Mouse (Mus musculus) liver, postnatal 0 days (tissue): ENCODE results near the gene Ppfibp1.

ENCODE experiments used
- CTCF ChIP-seq: sonication (generic); IDR thresholded peaks from 2 replicates; pipeline ENCODE4 v1.5.1; 2016; ENCODE audit warnings: antibody characterized with exemption, low read depth
- EP300 ChIP-seq: IDR thresholded peaks from 2 replicates; pipeline ENCODE4 v1.6.1; 2016; ENCODE audit warnings: antibody characterized with exemption, low read depth, mild to moderate bottlenecking

DNA sequence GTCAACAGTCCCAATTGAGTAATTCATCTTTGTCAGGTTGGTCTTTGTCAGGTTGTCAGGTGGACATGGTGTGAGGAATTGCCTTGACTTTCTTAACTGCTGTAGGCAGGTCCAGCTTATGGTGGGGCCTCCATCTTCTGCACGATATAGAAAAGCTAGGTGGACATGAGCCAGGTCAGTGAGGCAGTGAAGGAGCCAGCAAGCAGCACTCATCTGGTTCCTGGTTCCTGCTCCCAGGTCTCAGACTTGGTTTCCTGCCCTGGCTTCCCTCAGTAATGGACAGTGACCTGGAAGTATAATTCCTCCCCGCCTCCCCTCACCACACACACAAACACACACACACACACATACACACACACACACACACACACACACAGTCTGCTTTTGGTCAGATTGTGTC lies 107.1 kb downstream of the Ppfibp1 start:
- TF ChIP-seq CTCF (no peak), EP300 (no peak)
